Mouse (Mus musculus) limb, embryonic 14.5 days (tissue): ENCODE measurements around the gene Pla2g4a. TPM values are rescaled to one million over a fixed set of nuclear protein-coding genes. Genes with fewer than 3 reads are reported as not detected.

Source experiments
- ATAC-seq: fragments of 200-750 bp; cut with Nextera tagmentation; 2 replicates; pipeline ENCODE4 v1.8.0; 2017; ENCODE audit warnings: low read depth, moderate number of reproducible peaks, moderate TSS enrichment; ENCODE audit not compliant: low FRiP score
- DNase-seq: peaks from one replicate; pipeline ENCODE4 v3.0.0-alpha.2; 2015; ENCODE audit warnings: low spot score
- H3K27ac ChIP-seq: fragments of 300-500 bp; sonication (generic); replicated peaks from 2 replicates; pipeline ENCODE4 v1.5.1; 2014; ENCODE audit warnings: low read depth, mild to moderate bottlenecking, low read length, moderate library complexity, mixed read lengths
- H3K27me3 ChIP-seq: fragments of 300-500 bp; sonication (generic); 2 replicates; pipeline ENCODE4 v1.6.1; 2014; ENCODE audit warnings: low read length, mixed read lengths; ENCODE audit not compliant: control insufficient read depth, insufficient read depth
- H3K36me3 ChIP-seq: fragments of 300-500 bp; sonication (generic); 2 replicates; pipeline ENCODE4 v1.6.1; 2014; ENCODE audit warnings: mild to moderate bottlenecking, low read length, moderate library complexity, mixed read lengths; ENCODE audit not compliant: control insufficient read depth, insufficient read depth
- H3K4me1 ChIP-seq: fragments of 300-500 bp; sonication (generic); 2 replicates; pipeline ENCODE4 v1.6.1; 2014; ENCODE audit warnings: antibody characterized with exemption, low read length, mixed read lengths; ENCODE audit not compliant: control insufficient read depth, insufficient read depth
- H3K4me2 ChIP-seq: fragments of 300-500 bp; sonication (generic); replicated peaks from 2 replicates; pipeline ENCODE4 v1.6.1; 2014; ENCODE audit warnings: low read depth, mild to moderate bottlenecking, low read length, moderate library complexity; ENCODE audit not compliant: severe bottlenecking
- H3K4me3 ChIP-seq: fragments of 300-500 bp; sonication (generic); replicated peaks from 2 replicates; pipeline ENCODE4 v1.5.1; 2014; ENCODE audit warnings: low read length
- H3K9ac ChIP-seq: fragments of 300-500 bp; sonication (generic); 2 replicates; pipeline ENCODE4 v1.6.1; 2014; ENCODE audit warnings: mild to moderate bottlenecking, low read depth, low read length, moderate library complexity; ENCODE audit not compliant: severe bottlenecking
- H3K9me3 ChIP-seq: fragments of 300-500 bp; sonication (generic); 2 replicates; pipeline ENCODE4 v1.6.1; 2016; ENCODE audit warnings: low read length; ENCODE audit not compliant: control insufficient read depth
- POLR2A ChIP-seq: fragments of 200-500 bp; IDR thresholded peaks from 2 replicates; pipeline ENCODE4 v1.8.0; 2012; ENCODE audit warnings: inconsistent platforms, mild to moderate bottlenecking, moderate library complexity, borderline replicate concordance; ENCODE audit not compliant: insufficient read depth, insufficient read length; ENCODE audit errors: extremely low read depth
- WGBS: fragments of 180-500 bp; shearing (Covaris S2); extraction: QIAGEN DNeasy Blood & Tissue Kit; methylation state at CpG from one replicate; pipeline ENCODE4 v1.1.7; 2014; 5-methylcytosine and 5-hydroxymethylcytosine counted together
- polyA plus RNA-seq, 2 experiments: library from polyadenylated mRNA; depleted of rRNA in 1 of 2; stranded (reverse) in 1 of 2; unstranded in 1 of 2; fragments of >200 nt; fragmentation: Nextera tagmentation in 1 of 2; extraction: Ambion mirVana in 1 of 2; gene quantifications; 2 replicates each; pipeline versions ENCODE4 v1.2.1 to v1.2.3; 2012 to 2014

Gene Pla2g4a
- polyA plus RNA-seq, 2 experiments, result 11.1 to 19.3 TPM

GRCm38 (mm10) chr1:149855581-149855980 is 105.5 kb downstream of the Pla2g4a start:
- no peak overlapping the region for H3K4me3 ChIP-seq
- no peaks in the 10 kb centered on the region for H3K36me3 ChIP-seq
- ATAC-seq, result no peak
- no peak for TF ChIP-seq POLR2A
- no peak overlapping the region for H3K4me2 ChIP-seq
- DNase-seq, result no peak
- no peak overlapping the region for H3K27ac ChIP-seq
- H3K9me3 ChIP-seq, result no peaks in the 10 kb centered on the region
- WGBS, result 72% methylated on average over 4 of the region's 4 CpGs
- H3K4me1 ChIP-seq, result no peaks in the 10 kb centered on the region
- no peaks in the 10 kb centered on the region for H3K27me3 ChIP-seq
- no peak overlapping the region for H3K9ac ChIP-seq

GRCm38 (mm10) chr1:149854867-149855266 is 106.2 kb downstream of the Pla2g4a start:
- no peak for ATAC-seq
- 74% methylated on average over 7 of the region's 7 CpGs for WGBS

GRCm38 (mm10) chr1:149846655-149847054 is 114.4 kb downstream of the Pla2g4a start:
- no peak overlapping the region for H3K4me3 ChIP-seq
- 79% methylated on average over 6 of the region's 6 CpGs for WGBS
- H3K4me1 ChIP-seq, result no peaks in the 10 kb centered on the region
- no peak for ATAC-seq
- H3K27me3 ChIP-seq, result no peaks in the 10 kb centered on the region
- no peaks in the 10 kb centered on the region for H3K36me3 ChIP-seq
- H3K27ac ChIP-seq, result no peak overlapping the region
- TF ChIP-seq POLR2A, result no peak
- H3K9me3 ChIP-seq, result no peaks in the 10 kb centered on the region
- no peak overlapping the region for H3K4me2 ChIP-seq
- no peak overlapping the region for H3K9ac ChIP-seq
- no peak for DNase-seq

More at GRCm38 (mm10) chr1:149854867-149855266, 106.2 kb downstream of the Pla2g4a start:
- Histone ChIP-seq H3K27ac (no peak overlapping the region), H3K27me3 (no peaks in the 10 kb centered on the region), H3K9me3 (no peaks in the 10 kb centered on the region), H3K4me1 (no peaks in the 10 kb centered on the region), H3K4me2 (no peak overlapping the region), H3K9ac (no peak overlapping the region), H3K4me3 (no peak overlapping the region), H3K36me3 (no peaks in the 10 kb centered on the region)
- DNase-seq, result no peak
- no peak for TF ChIP-seq POLR2A

- Histone ChIP-seq H3K4me2 (no peak overlapping the region), H3K9me3 (no peaks in the 10 kb centered on the region), H3K27me3 (no peaks in the 10 kb centered on the region), H3K4me1 (no peaks in the 10 kb centered on the region), H3K9ac (no peak overlapping the region), H3K4me3 (no peak overlapping the region), H3K36me3 (no peaks in the 10 kb centered on the region), H3K27ac (no peak overlapping the region)
- DNase-seq, result no peak
- WGBS, result 97% methylated on average over 1 of the region's 1 CpGs
- no peak for TF ChIP-seq POLR2A
- no peak for ATAC-seq
These were observed 119.2 kb downstream of the Pla2g4a start for GRCm38 (mm10) chr1:149841845-149842244.

- DNase-seq (no peak), ATAC-seq (no peak)
- Histone ChIP-seq H3K4me2 (no peak overlapping the region), H3K4me1 (no peaks in the 10 kb centered on the region), H3K27ac (no peak overlapping the region), H3K9ac (no peak overlapping the region), H3K4me3 (no peak overlapping the region), H3K27me3 (no peaks in the 10 kb centered on the region), H3K9me3 (no peaks in the 10 kb centered on the region), H3K36me3 (no peaks in the 10 kb centered on the region)
- no peak for TF ChIP-seq POLR2A
- 77% methylated on average over 4 of the region's 4 CpGs for WGBS
These were observed 120.1 kb downstream of the Pla2g4a start for GRCm38 (mm10) chr1:149840961-149841416.
